Mouse (Mus musculus) liver, embryonic 11.5 days (tissue): ENCODE results near the gene Slc9a3r1. TPM values are rescaled to one million over a fixed set of nuclear protein-coding genes. Genes with fewer than 3 reads are reported as not detected.
A peak's percentile ranks its signal among the peaks of the same experiment; 100 is the strongest.

Source experiments
- ATAC-seq: fragments of 200-750 bp; cut with Nextera tagmentation; replicated peaks from 2 replicates; pipeline ENCODE4 v1.8.0; 2017; ENCODE audit warnings: moderate number of reproducible peaks, mild to moderate bottlenecking, moderate TSS enrichment, moderate library complexity; ENCODE audit not compliant: low FRiP score
- DNase-seq: peaks from one replicate; pipeline ENCODE4 v3.0.0-alpha.2; 2017; ENCODE audit warnings: low spot score
- H3K27ac ChIP-seq: fragments of 300-500 bp; sonication (generic); 2 replicates; pipeline ENCODE4 v1.5.1; 2014; ENCODE audit warnings: mild to moderate bottlenecking, low read depth, low read length, control low read depth
- H3K27me3 ChIP-seq: fragments of 300-500 bp; sonication (generic); replicated peaks from 2 replicates; pipeline ENCODE4 v1.6.1; 2014; ENCODE audit warnings: low read length, mixed read lengths; ENCODE audit not compliant: control insufficient read depth, insufficient read depth
- H3K36me3 ChIP-seq: fragments of 300-500 bp; sonication (generic); 2 replicates; pipeline ENCODE4 v1.6.1; 2014; ENCODE audit warnings: mild to moderate bottlenecking, low read length, moderate library complexity, mixed read lengths; ENCODE audit not compliant: control insufficient read depth, insufficient read depth
- H3K4me1 ChIP-seq: fragments of 300-500 bp; sonication (generic); replicated peaks from 2 replicates; pipeline ENCODE4 v1.6.1; 2014; ENCODE audit warnings: low read length, mixed read lengths; ENCODE audit not compliant: control insufficient read depth, insufficient read depth
- H3K4me2 ChIP-seq: fragments of 300-500 bp; sonication (generic); 2 replicates; pipeline ENCODE4 v1.6.1; 2014; ENCODE audit warnings: mild to moderate bottlenecking, control low read depth, moderate library complexity
- H3K4me3 ChIP-seq: fragments of 300-500 bp; sonication (generic); 2 replicates; pipeline ENCODE4 v1.5.1; 2014; ENCODE audit warnings: low read depth, low read length, control low read depth
- H3K9ac ChIP-seq: fragments of 300-500 bp; sonication (generic); 2 replicates; pipeline ENCODE4 v1.6.1; 2014; ENCODE audit warnings: low read depth, low read length, control low read depth
- H3K9me3 ChIP-seq: fragments of 300-500 bp; sonication (generic); 2 replicates; pipeline ENCODE4 v1.6.1; 2016; ENCODE audit warnings: low read length, inconsistent platforms, mixed read lengths; ENCODE audit not compliant: control insufficient read depth
- WGBS: fragments of 180-500 bp; shearing (Covaris S2); extraction: QIAGEN DNeasy Blood & Tissue Kit; methylation state at CpG from one replicate; pipeline ENCODE4 v1.1.7; 2014; 5-methylcytosine and 5-hydroxymethylcytosine counted together
- polyA plus RNA-seq: library from polyadenylated mRNA; unstranded; fragments of >200 nt; fragmentation: Nextera tagmentation; extraction: Ambion mirVana; gene quantifications from 2 replicates; pipeline ENCODE4 v1.2.1, GENCODE M21; 2014

Gene Slc9a3r1
- polyA plus RNA-seq, 1 experiment from 2014 or later, result 117 TPM

- H3K9ac ChIP-seq, result no peak overlapping the region
- 36% methylated on average over 9 of the region's 9 CpGs for WGBS
- H3K36me3 ChIP-seq, result peaks cover 2% of the 10 kb centered on the region; the same call in 1 of the 2 replicates
- ATAC-seq (0 out of 2 replicates have a peak, but pooled peaks have one; percentile 4), DNase-seq (peak; percentile 69)
- no peaks in the 10 kb centered on the region for H3K27me3 ChIP-seq
- H3K4me1 ChIP-seq, result peaks cover 43% of the 10 kb centered on the region
- H3K9me3 ChIP-seq, result no peaks in the 10 kb centered on the region
- peak overlapping the region; percentile 42 for H3K4me2 ChIP-seq
- no peak overlapping the region for H3K4me3 ChIP-seq
- H3K27ac ChIP-seq, result peak overlapping the region; percentile 16; the same call in 1 of the 2 replicates
Measured at GRCm38 (mm10) chr11:115192180-115192579, 29.0 kb downstream of the Slc9a3r1 start.

GRCm38 (mm10) chr11:115194693-115195092 lies 31.6 kb downstream of the Slc9a3r1 start:
- WGBS, result 30% methylated on average over 6 of the region's 6 CpGs
- no peaks in the 10 kb centered on the region; the same call in 1 of the 2 replicates for H3K27me3 ChIP-seq
- no peak overlapping the region for H3K4me3 ChIP-seq
- 0 out of 2 replicates have a peak, but pooled peaks have one; percentile 28 for ATAC-seq
- H3K4me2 ChIP-seq, result peak overlapping the region; percentile 13; the same call in 1 of the 2 replicates
- no peak for DNase-seq
- no peak overlapping the region for H3K9ac ChIP-seq
- H3K9me3 ChIP-seq, result no peaks in the 10 kb centered on the region
- peaks cover 2% of the 10 kb centered on the region; the same call in 1 of the 2 replicates for H3K36me3 ChIP-seq
- no peak overlapping the region for H3K27ac ChIP-seq
- peaks cover 30% of the 10 kb centered on the region for H3K4me1 ChIP-seq

- no peak overlapping the region for H3K9ac ChIP-seq
- H3K9me3 ChIP-seq, result no peaks in the 10 kb centered on the region
- no peak overlapping the region for H3K27ac ChIP-seq
- 27% methylated on average over 5 of the region's 5 CpGs for WGBS
- H3K4me2 ChIP-seq, result peak overlapping the region; percentile 41
- no peaks in the 10 kb centered on the region; the same call in 1 of the 2 replicates for H3K27me3 ChIP-seq
- H3K4me3 ChIP-seq, result no peak overlapping the region
- no peak for DNase-seq
- H3K36me3 ChIP-seq, result no peaks in the 10 kb centered on the region
- H3K4me1 ChIP-seq, result peaks cover 30% of the 10 kb centered on the region
- ATAC-seq, result peak; percentile 78
Measured at GRCm38 (mm10) chr11:115195933-115196332, 32.8 kb downstream of the Slc9a3r1 start.

GRCm38 (mm10) chr11:115197558-115197957 lies 34.4 kb downstream of the Slc9a3r1 start:
- Histone ChIP-seq H3K9ac (no peak overlapping the region), H3K36me3 (peaks cover 2% of the 10 kb centered on the region; the same call in 1 of the 2 replicates), H3K4me1 (peaks cover 22% of the 10 kb centered on the region), H3K4me3 (no peak overlapping the region), H3K4me2 (no peak overlapping the region), H3K9me3 (no peaks in the 10 kb centered on the region), H3K27ac (no peak overlapping the region), H3K27me3 (no peaks in the 10 kb centered on the region; the same call in 1 of the 2 replicates)
- WGBS, result 74% methylated on average over 8 of the region's 8 CpGs
- ATAC-seq (no peak), DNase-seq (no peak)

GRCm38 (mm10) chr11:115198932-115199384 lies 35.8 kb downstream of the Slc9a3r1 start:
- H3K27me3 ChIP-seq, result no peaks in the 10 kb centered on the region; the same call in 1 of the 2 replicates
- H3K4me2 ChIP-seq, result no peak overlapping the region
- H3K36me3 ChIP-seq, result peaks cover 2% of the 10 kb centered on the region; the same call in 1 of the 2 replicates
- H3K4me1 ChIP-seq, result peaks cover 21% of the 10 kb centered on the region
- ATAC-seq (no peak), DNase-seq (no peak)
- no peaks in the 10 kb centered on the region for H3K9me3 ChIP-seq
- 59% methylated on average over 12 of the region's 12 CpGs for WGBS
- H3K27ac ChIP-seq, result no peak overlapping the region
- no peak overlapping the region for H3K9ac ChIP-seq
- no peak overlapping the region for H3K4me3 ChIP-seq

- WGBS, result 81% methylated on average over 4 of the region's 4 CpGs
- ATAC-seq, result no peak
- DNase-seq, result no peak
Measured at GRCm38 (mm10) chr11:115200520-115200919, 37.4 kb downstream of the Slc9a3r1 start.

GRCm38 (mm10) chr11:115202316-115202715 lies 39.2 kb downstream of the Slc9a3r1 start:
- Histone ChIP-seq H3K9me3 (no peaks in the 10 kb centered on the region), H3K4me3 (no peak overlapping the region), H3K36me3 (peaks cover 11% of the 10 kb centered on the region; the same call in 1 of the 2 replicates), H3K4me1 (peaks cover 7% of the 10 kb centered on the region; the same call in 1 of the 2 replicates), H3K27ac (no peak overlapping the region), H3K27me3 (no peaks in the 10 kb centered on the region; the same call in 1 of the 2 replicates), H3K4me2 (no peak overlapping the region), H3K9ac (no peak overlapping the region)
- DNase-seq (peak; percentile 79), ATAC-seq (peak; percentile 76)
- 22% methylated on average over 12 of the region's 12 CpGs for WGBS

More at GRCm38 (mm10) chr11:115200520-115200919, 37.4 kb downstream of the Slc9a3r1 start:
- Histone ChIP-seq H3K4me1 (peaks cover 14% of the 10 kb centered on the region), H3K9me3 (no peaks in the 10 kb centered on the region), H3K9ac (no peak overlapping the region), H3K27me3 (no peaks in the 10 kb centered on the region; the same call in 1 of the 2 replicates), H3K27ac (no peak overlapping the region), H3K4me2 (no peak overlapping the region), H3K36me3 (peaks cover 5% of the 10 kb centered on the region; the same call in 1 of the 2 replicates), H3K4me3 (no peak overlapping the region)

GRCm38 (mm10) chr11:115202756-115203155 lies 39.6 kb downstream of the Slc9a3r1 start:
- no peak for DNase-seq
- H3K27ac ChIP-seq, result no peak overlapping the region
- no peak for ATAC-seq
- no peaks in the 10 kb centered on the region for H3K9me3 ChIP-seq
- no peak overlapping the region for H3K4me3 ChIP-seq
- peaks cover 13% of the 10 kb centered on the region; the same call in 1 of the 2 replicates for H3K36me3 ChIP-seq
- H3K4me2 ChIP-seq, result no peak overlapping the region
- peaks cover 7% of the 10 kb centered on the region; the same call in 1 of the 2 replicates for H3K4me1 ChIP-seq
- H3K27me3 ChIP-seq, result no peaks in the 10 kb centered on the region; the same call in 1 of the 2 replicates
- WGBS, result 90% methylated on average over 9 of the region's 9 CpGs
- H3K9ac ChIP-seq, result no peak overlapping the region

- Histone ChIP-seq H3K27ac (no peak overlapping the region), H3K4me2 (no peak overlapping the region), H3K4me3 (no peak overlapping the region), H3K9ac (no peak overlapping the region), H3K9me3 (no peaks in the 10 kb centered on the region), H3K27me3 (no peaks in the 10 kb centered on the region), H3K4me1 (peaks cover 7% of the 10 kb centered on the region), H3K36me3 (peaks cover 11% of the 10 kb centered on the region; the same call in 1 of the 2 replicates)
- whole genome bisulfite sequencing, result 86% methylated on average over 12 of the region's 12 CpGs
- DNase-seq (no peak), ATAC-seq (no peak)
Measured at GRCm38 (mm10) chr11:115208126-115208525, 45.0 kb downstream of the Slc9a3r1 start.
